Mouse (Mus musculus): ENCODE results near the gene Cnn2.
"Not testable (repeated sequence)": the region's sequence is repeated elsewhere in the genome, so short reads cannot be mapped to it uniquely, and the experiment has no call there.

Gene Cnn2

GRCm38 (mm10) chr10:80044087-80044486 is 55.7 kb downstream of the Cnn2 start:
- no peak for DNase-seq

GRCm38 (mm10) chr10:80045364-80045763 is 57.0 kb downstream of the Cnn2 start:
- DNase-seq: not testable (repeated sequence)
